Mouse (Mus musculus): ENCODE data around the gene Mfng. TPM values are rescaled to one million over a fixed set of nuclear protein-coding genes. Genes with fewer than 3 reads are reported as not detected.

Mfng gene
- polyA plus RNA-seq, 1 experiment from 2014 or later = 8.3 TPM

- no peaks in the 10 kb centered on the region for H3K36me3 ChIP-seq (ENCODE audit: control insufficient read depth, insufficient read depth, low read length)
- WGBS = 83% methylated on average over 6 of the region's 6 CpGs
- no peaks in the 10 kb centered on the region for H3K9me3 ChIP-seq (ENCODE audit: control insufficient read depth, low read length)
- H3K4me2 ChIP-seq (ENCODE audit: low read length) = no peak overlapping the region
- H3K4me3 ChIP-seq (ENCODE audit: control insufficient read depth in 1 of 2, insufficient read depth in 1 of 2, low read depth in 1 of 2, low read length in 2 of 2) = no peak overlapping the region
- no peak for ATAC-seq (ENCODE audit: insufficient number of reproducible peaks, insufficient read depth, low FRiP score, low read depth)
- H3K27me3 ChIP-seq (ENCODE audit: control insufficient read depth, insufficient read depth, low read length) = no peaks in the 10 kb centered on the region
- H3K9ac ChIP-seq (ENCODE audit: low read length) = no peak overlapping the region
- no peak overlapping the region for H3K27ac ChIP-seq (replicated peaks in 1 of 2; ENCODE audit: control insufficient read depth in 1 of 2, insufficient read depth in 1 of 2, low read depth in 2 of 2, low read length in 2 of 2)
- no peaks in the 10 kb centered on the region for H3K4me1 ChIP-seq (ENCODE audit: control insufficient read depth in 2 of 2, insufficient read depth in 2 of 2, low read length in 2 of 2)
Observed at GRCm38 (mm10) chr15:78758132-78758531, 15.1 kb downstream of the Mfng start.

DNA sequence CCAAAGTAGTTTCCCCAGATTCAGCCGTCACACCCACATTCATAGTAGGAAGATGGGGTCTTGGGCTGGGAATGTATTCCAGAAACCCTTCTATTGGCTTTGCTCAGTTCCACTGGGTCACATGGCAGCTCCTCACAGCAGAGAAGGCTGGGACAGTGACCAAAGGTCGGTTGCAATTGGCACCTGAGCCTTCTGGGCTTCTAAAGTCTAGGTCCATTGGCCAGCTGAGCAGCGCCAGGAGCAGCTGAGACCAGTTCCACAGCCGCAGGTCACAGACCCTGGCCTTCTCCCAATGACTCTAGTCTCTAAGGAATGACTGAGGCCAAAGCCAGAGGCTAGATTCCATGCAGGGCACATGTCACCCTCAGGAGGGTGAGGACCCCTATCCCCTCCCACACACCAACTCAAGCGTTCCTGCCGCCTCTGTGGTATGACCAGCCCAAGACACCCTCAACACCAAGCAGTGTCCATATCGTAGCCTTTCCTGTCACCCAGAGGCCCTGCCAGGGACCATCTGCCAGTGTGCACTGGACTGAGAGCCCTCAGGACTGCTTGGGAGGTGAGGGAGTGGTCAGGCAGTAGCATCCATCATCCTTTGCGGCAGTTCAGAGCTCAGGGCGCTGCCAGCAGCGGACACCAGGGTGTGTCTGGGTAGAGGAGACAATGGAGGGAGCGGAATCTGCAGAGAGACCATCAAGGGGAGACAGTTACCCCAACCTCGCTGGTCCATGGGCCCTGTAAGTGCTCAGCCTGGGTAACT, 17.1 kb downstream of the Mfng start:
- Histone ChIP-seq H3K4me3 (ENCODE audit: control insufficient read depth in 1 of 2, insufficient read depth in 1 of 2, low read depth in 1 of 2, low read length in 2 of 2) (no peak overlapping the region), H3K27me3 (ENCODE audit: control insufficient read depth, insufficient read depth, low read length) (no peaks in the 10 kb centered on the region), H3K27ac (replicated peaks in 1 of 2; ENCODE audit: control insufficient read depth in 1 of 2, insufficient read depth in 1 of 2, low read depth in 2 of 2, low read length in 2 of 2) (no peak overlapping the region), H3K9ac (ENCODE audit: low read length) (no peak overlapping the region), H3K9me3 (ENCODE audit: control insufficient read depth, low read length) (no peaks in the 10 kb centered on the region), H3K36me3 (ENCODE audit: control insufficient read depth, insufficient read depth, low read length) (no peaks in the 10 kb centered on the region), H3K4me2 (ENCODE audit: low read length) (no peak overlapping the region), H3K4me1 (ENCODE audit: control insufficient read depth in 2 of 2, insufficient read depth in 2 of 2, low read length in 2 of 2) (no peaks in the 10 kb centered on the region)
- 71% methylated on average over 12 of the region's 12 CpGs for WGBS
- no peak for ATAC-seq (ENCODE audit: insufficient number of reproducible peaks, insufficient read depth, low FRiP score, low read depth)

GRCm38 (mm10) chr15:78755226-78755625, 18.0 kb downstream of the Mfng start:
- no peaks in the 10 kb centered on the region for H3K36me3 ChIP-seq (ENCODE audit: control insufficient read depth, insufficient read depth, low read length)
- H3K9ac ChIP-seq (ENCODE audit: low read length) = no peak overlapping the region
- H3K27me3 ChIP-seq (ENCODE audit: control insufficient read depth, insufficient read depth, low read length) = no peaks in the 10 kb centered on the region
- H3K4me2 ChIP-seq (ENCODE audit: low read length) = no peak overlapping the region
- H3K27ac ChIP-seq (replicated peaks in 1 of 2; ENCODE audit: control insufficient read depth in 1 of 2, insufficient read depth in 1 of 2, low read depth in 2 of 2, low read length in 2 of 2) = no peak overlapping the region
- no peak for ATAC-seq (ENCODE audit: insufficient number of reproducible peaks, insufficient read depth, low FRiP score, low read depth)
- no peak overlapping the region for H3K4me3 ChIP-seq (ENCODE audit: control insufficient read depth in 1 of 2, insufficient read depth in 1 of 2, low read depth in 1 of 2, low read length in 2 of 2)
- H3K9me3 ChIP-seq (ENCODE audit: control insufficient read depth, low read length) = no peaks in the 10 kb centered on the region
- H3K4me1 ChIP-seq (ENCODE audit: control insufficient read depth in 2 of 2, insufficient read depth in 2 of 2, low read length in 2 of 2) = no peaks in the 10 kb centered on the region
- WGBS = 54% methylated on average over 3 of the region's 3 CpGs

GRCm38 (mm10) chr15:78754144-78754543, 19.1 kb downstream of the Mfng start:
- no peak for ATAC-seq (ENCODE audit: insufficient number of reproducible peaks, insufficient read depth, low FRiP score, low read depth)
- Histone ChIP-seq H3K27ac (replicated peaks in 1 of 2; ENCODE audit: control insufficient read depth in 1 of 2, insufficient read depth in 1 of 2, low read depth in 2 of 2, low read length in 2 of 2) (no peak overlapping the region), H3K9ac (ENCODE audit: low read length) (no peak overlapping the region), H3K4me3 (ENCODE audit: control insufficient read depth in 1 of 2, insufficient read depth in 1 of 2, low read depth in 1 of 2, low read length in 2 of 2) (no peak overlapping the region), H3K36me3 (ENCODE audit: control insufficient read depth, insufficient read depth, low read length) (no peaks in the 10 kb centered on the region), H3K9me3 (ENCODE audit: control insufficient read depth, low read length) (no peaks in the 10 kb centered on the region), H3K4me1 (ENCODE audit: control insufficient read depth in 2 of 2, insufficient read depth in 2 of 2, low read length in 2 of 2) (no peaks in the 10 kb centered on the region), H3K27me3 (ENCODE audit: control insufficient read depth, insufficient read depth, low read length) (no peaks in the 10 kb centered on the region), H3K4me2 (ENCODE audit: low read length) (no peak overlapping the region)
- 71% methylated on average over 5 of the region's 5 CpGs for WGBS

GRCm38 (mm10) chr15:78752991-78753390, 20.3 kb downstream of the Mfng start:
- no peak overlapping the region for H3K9ac ChIP-seq (ENCODE audit: low read length)
- H3K9me3 ChIP-seq (ENCODE audit: control insufficient read depth, low read length) = no peaks in the 10 kb centered on the region
- no peaks in the 10 kb centered on the region for H3K4me1 ChIP-seq (ENCODE audit: control insufficient read depth in 2 of 2, insufficient read depth in 2 of 2, low read length in 2 of 2)
- no peak overlapping the region for H3K4me3 ChIP-seq (ENCODE audit: control insufficient read depth in 1 of 2, insufficient read depth in 1 of 2, low read depth in 1 of 2, low read length in 2 of 2)
- no peak overlapping the region for H3K4me2 ChIP-seq (ENCODE audit: low read length)
- H3K27me3 ChIP-seq (ENCODE audit: control insufficient read depth, insufficient read depth, low read length) = no peaks in the 10 kb centered on the region
- ATAC-seq (ENCODE audit: insufficient number of reproducible peaks, insufficient read depth, low FRiP score, low read depth) = no peak
- no peak overlapping the region for H3K27ac ChIP-seq (replicated peaks in 1 of 2; ENCODE audit: control insufficient read depth in 1 of 2, insufficient read depth in 1 of 2, low read depth in 2 of 2, low read length in 2 of 2)
- H3K36me3 ChIP-seq (ENCODE audit: control insufficient read depth, insufficient read depth, low read length) = no peaks in the 10 kb centered on the region

DNA sequence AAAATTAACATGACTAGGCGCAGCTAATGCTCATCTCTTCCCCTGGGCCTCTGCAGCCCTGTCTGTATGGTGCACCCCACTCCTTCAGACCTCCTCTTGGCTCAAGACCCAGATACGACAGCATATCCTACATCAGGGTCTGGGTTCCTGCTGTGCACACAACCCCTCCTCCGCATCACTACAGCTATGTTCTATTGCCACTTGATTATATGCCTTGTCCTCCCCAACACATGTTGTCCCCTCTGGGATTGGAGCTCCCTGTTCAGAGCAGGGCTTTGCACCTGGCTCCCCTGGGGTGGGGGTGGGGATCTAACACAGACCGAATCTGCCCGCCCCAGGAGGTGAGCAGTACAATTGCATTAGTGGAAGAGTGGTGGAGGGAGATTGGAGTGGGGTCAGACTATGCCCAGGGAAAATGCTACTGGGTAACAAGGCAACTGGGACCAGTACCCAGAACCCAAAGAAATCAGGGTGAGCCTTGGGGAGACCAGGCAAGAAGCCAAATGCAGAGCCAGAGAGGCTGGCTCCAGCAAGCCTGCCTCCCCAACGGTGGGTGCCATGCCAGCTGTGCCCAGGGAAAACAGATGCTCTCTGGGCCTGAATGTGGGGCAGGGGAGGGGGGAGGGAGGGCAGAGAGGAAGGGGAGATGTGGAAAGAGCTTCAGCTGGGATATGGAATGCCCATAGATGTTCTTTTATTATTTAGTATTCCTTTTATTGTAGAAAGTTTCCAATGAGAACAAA, 22.5 kb downstream of the Mfng start:
- Histone ChIP-seq H3K27ac (replicated peaks in 1 of 2; ENCODE audit: control insufficient read depth in 1 of 2, insufficient read depth in 1 of 2, low read depth in 2 of 2, low read length in 2 of 2) (no peak overlapping the region), H3K36me3 (ENCODE audit: control insufficient read depth, insufficient read depth, low read length) (no peaks in the 10 kb centered on the region), H3K4me2 (ENCODE audit: low read length) (no peak overlapping the region), H3K4me3 (ENCODE audit: control insufficient read depth in 1 of 2, insufficient read depth in 1 of 2, low read depth in 1 of 2, low read length in 2 of 2) (no peak overlapping the region), H3K27me3 (ENCODE audit: control insufficient read depth, insufficient read depth, low read length) (no peaks in the 10 kb centered on the region), H3K9me3 (ENCODE audit: control insufficient read depth, low read length) (no peaks in the 10 kb centered on the region), H3K9ac (ENCODE audit: low read length) (no peak overlapping the region), H3K4me1 (ENCODE audit: control insufficient read depth in 2 of 2, insufficient read depth in 2 of 2, low read length in 2 of 2) (no peaks in the 10 kb centered on the region)
- 55% methylated on average over 6 of the region's 6 CpGs for WGBS
- ATAC-seq (ENCODE audit: insufficient number of reproducible peaks, insufficient read depth, low FRiP score, low read depth) = no peak

- Histone ChIP-seq H3K36me3 (ENCODE audit: control insufficient read depth, insufficient read depth, low read length) (no peaks in the 10 kb centered on the region), H3K4me1 (ENCODE audit: control insufficient read depth in 2 of 2, insufficient read depth in 2 of 2, low read length in 2 of 2) (no peaks in the 10 kb centered on the region), H3K27ac (replicated peaks in 1 of 2; ENCODE audit: control insufficient read depth in 1 of 2, insufficient read depth in 1 of 2, low read depth in 2 of 2, low read length in 2 of 2) (no peak overlapping the region), H3K9ac (ENCODE audit: low read length) (no peak overlapping the region), H3K9me3 (ENCODE audit: control insufficient read depth, low read length) (no peaks in the 10 kb centered on the region), H3K4me2 (ENCODE audit: low read length) (no peak overlapping the region), H3K4me3 (ENCODE audit: control insufficient read depth in 1 of 2, insufficient read depth in 1 of 2, low read depth in 1 of 2, low read length in 2 of 2) (no peak overlapping the region), H3K27me3 (ENCODE audit: control insufficient read depth, insufficient read depth, low read length) (no peaks in the 10 kb centered on the region)
- ATAC-seq (ENCODE audit: insufficient number of reproducible peaks, insufficient read depth, low FRiP score, low read depth) = no peak
- 40% methylated on average over 5 of the region's 5 CpGs for WGBS
Observed at GRCm38 (mm10) chr15:78749855-78750254, 23.4 kb downstream of the Mfng start.
